Mouse (Mus musculus) hematopoietic stem cell, adult 5-6 weeks (primary cell): Measurements from ENCODE around the gene Zfand3. TPM values are rescaled to one million over a fixed set of nuclear protein-coding genes. Genes with fewer than 3 reads are reported as not detected.

Experiments
- ATAC-seq, 2 experiments: fragments of 125-278 bp in 1 of 2; replicated peaks in 1 of 2; 2 replicates each; pipeline ENCODE4 v1.8.0; 2016 to 2017; ENCODE audit warnings: inconsistent platforms in 2 of 2, mild to moderate bottlenecking in 2 of 2, moderate number of reproducible peaks in 2 of 2, low read depth in 1 of 2, moderate TSS enrichment in 1 of 2; ENCODE audit not compliant: low FRiP score in 2 of 2, poor library complexity in 2 of 2, severe bottlenecking in 2 of 2, insufficient read depth in 1 of 2, low TSS enrichment in 1 of 2
- total RNA-seq: library from RNA; stranded (forward); fragments of 172-1452, 232-1000 nt; gene quantifications from 2 replicates; pipeline ENCODE4 v1.2.3, GENCODE M21; 2017

Gene Zfand3
- total RNA-seq, 1 experiment from 2014 or later = 19.3 TPM

GRCm38 (mm10) chr17:30072613-30073012 is 68.1 kb downstream of the Zfand3 start:
- no peak for ATAC-seq

GRCm38 (mm10) chr17:30075896-30076295 is 71.4 kb downstream of the Zfand3 start:
- no peak for ATAC-seq

- ATAC-seq = no peak
These were observed 79.5 kb downstream of the Zfand3 start for GRCm38 (mm10) chr17:30084007-30084406.

GRCm38 (mm10) chr17:30086695-30087094 is 82.2 kb downstream of the Zfand3 start:
- no peak for ATAC-seq

GRCm38 (mm10) chr17:30088431-30088830 is 83.9 kb downstream of the Zfand3 start:
- no peak for ATAC-seq

GRCm38 (mm10) chr17:30090416-30090815 is 85.9 kb downstream of the Zfand3 start:
- ATAC-seq = no peak

- ATAC-seq = no peak
These were observed 88.7 kb downstream of the Zfand3 start for GRCm38 (mm10) chr17:30093148-30093749.

GRCm38 (mm10) chr17:30097156-30097555 is 92.6 kb downstream of the Zfand3 start:
- no peak for ATAC-seq

- ATAC-seq = no peak
These were observed 93.1 kb downstream of the Zfand3 start for GRCm38 (mm10) chr17:30097677-30098076.

GRCm38 (mm10) chr17:30099670-30100069 is 95.1 kb downstream of the Zfand3 start:
- ATAC-seq = no peak

- ATAC-seq = no peak
These were observed 97.3 kb downstream of the Zfand3 start for GRCm38 (mm10) chr17:30101801-30102200.

GRCm38 (mm10) chr17:30103005-30103404 is 98.5 kb downstream of the Zfand3 start:
- ATAC-seq = no peak

GRCm38 (mm10) chr17:30103641-30104165 is 99.2 kb downstream of the Zfand3 start:
- ATAC-seq = no peak

- no peak for ATAC-seq
These were observed 100.8 kb downstream of the Zfand3 start for GRCm38 (mm10) chr17:30105369-30105768.

- ATAC-seq = no peak
These were observed 106.1 kb downstream of the Zfand3 start for GRCm38 (mm10) chr17:30110678-30111077.

GRCm38 (mm10) chr17:30111556-30111955 is 107.0 kb downstream of the Zfand3 start:
- ATAC-seq = no peak

- no peak for ATAC-seq
These were observed 107.5 kb downstream of the Zfand3 start for GRCm38 (mm10) chr17:30112080-30112479.

GRCm38 (mm10) chr17:30112555-30113305 is 108.2 kb downstream of the Zfand3 start:
- peak; percentile 7 to 36; a peak in 1 of 4 replicates for ATAC-seq

- no peak for ATAC-seq
These were observed 110.2 kb downstream of the Zfand3 start for GRCm38 (mm10) chr17:30114761-30115160.
